Mouse (Mus musculus) layer of hippocampus, adult 2 months (tissue): ENCODE measurements around the gene Pknox2. TPM values are rescaled to one million over a fixed set of nuclear protein-coding genes. Genes with fewer than 3 reads are reported as not detected.

Experiments
- DNase-seq, 2 experiments: peaks; one replicate each; pipeline ENCODE4 v3.0.0; 2022; ENCODE audit warnings: low spot score in 2 of 2
- H3K27ac ChIP-seq: fragments of 200-600 bp; 2 replicates; pipeline ENCODE4 v1.8.1; 2022
- H3K4me3 ChIP-seq: fragments of 200-600 bp; 2 replicates; pipeline ENCODE4 v1.8.1; 2022; ENCODE audit warnings: mild to moderate bottlenecking
- CTCF ChIP-seq: fragments of 200-600 bp; conservative IDR thresholded peaks from 2 replicates; pipeline ENCODE4 v1.8.1; 2022; ENCODE audit warnings: antibody characterized with exemption, mild to moderate bottlenecking, moderate library complexity
- total RNA-seq, 2 experiments: library from RNA; stranded (reverse); gene quantifications; 2 replicates each; pipeline ENCODE4 v1.2.3; 2021

Gene Pknox2
- total RNA-seq, 2 experiments from 2014 or later, result 41.1 to 41.2 TPM

DNA sequence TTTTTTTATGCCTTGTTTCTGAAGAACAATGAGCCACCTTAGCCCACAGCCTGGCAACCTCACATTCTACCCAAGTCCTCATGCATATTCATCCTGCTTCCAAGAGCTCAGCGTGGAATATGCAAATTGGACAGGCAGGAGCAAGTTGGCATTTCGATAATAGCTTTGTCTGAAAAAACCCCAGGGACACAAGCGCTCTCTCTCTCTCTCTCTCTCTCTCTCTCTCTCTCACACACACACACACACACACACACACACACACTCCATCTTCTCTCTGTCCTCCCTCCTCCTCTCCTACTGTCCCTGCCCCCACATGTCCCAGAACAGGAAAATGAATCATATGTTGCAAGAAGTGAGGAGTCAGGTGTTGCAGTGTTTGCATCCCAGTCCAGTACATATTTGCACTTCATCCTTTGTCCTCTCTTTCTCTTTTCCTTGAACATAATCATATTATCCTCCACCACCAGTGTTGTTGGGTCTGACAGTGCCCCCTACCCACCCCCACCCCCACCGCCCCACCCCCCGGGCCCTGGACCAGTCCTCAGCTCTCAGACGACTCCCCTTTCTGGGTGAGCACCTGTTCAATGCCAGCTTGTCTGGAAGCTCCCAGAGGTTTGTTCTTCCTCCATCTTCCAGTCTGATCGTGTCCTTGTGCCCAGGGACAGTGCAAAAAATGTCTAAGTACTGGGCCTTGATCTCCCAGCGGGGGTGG, 265.0 kb downstream of the Pknox2 start:
- peak; percentile 29 to 71 for DNase-seq
- TF ChIP-seq CTCF, result no peak
- H3K4me3 ChIP-seq, result no peak overlapping the region
- peak overlapping the region; percentile 78 for H3K27ac ChIP-seq

DNA sequence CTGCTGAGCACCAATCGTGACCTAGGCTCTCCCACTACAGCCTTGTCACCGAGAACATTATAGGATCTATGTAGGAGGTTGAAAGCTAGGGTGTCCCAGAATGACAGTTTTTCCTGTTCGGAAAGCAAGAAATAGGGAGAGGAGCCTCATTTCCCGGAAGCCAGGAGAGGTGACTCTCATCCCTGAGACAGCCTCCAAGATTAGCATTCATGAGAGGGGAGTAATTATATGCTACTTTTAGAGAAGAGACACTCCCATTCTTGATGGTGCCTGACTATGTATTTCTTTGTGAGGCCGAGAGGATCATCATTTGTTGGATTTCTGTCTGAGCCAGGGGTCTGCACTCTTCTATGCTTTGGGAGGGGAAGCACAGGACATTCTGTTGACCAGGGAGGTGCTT, 265.6 kb downstream of the Pknox2 start:
- no peak for DNase-seq
- H3K4me3 ChIP-seq, result no peak overlapping the region
- peak overlapping the region; percentile 78 for H3K27ac ChIP-seq
- TF ChIP-seq CTCF, result no peak

DNA sequence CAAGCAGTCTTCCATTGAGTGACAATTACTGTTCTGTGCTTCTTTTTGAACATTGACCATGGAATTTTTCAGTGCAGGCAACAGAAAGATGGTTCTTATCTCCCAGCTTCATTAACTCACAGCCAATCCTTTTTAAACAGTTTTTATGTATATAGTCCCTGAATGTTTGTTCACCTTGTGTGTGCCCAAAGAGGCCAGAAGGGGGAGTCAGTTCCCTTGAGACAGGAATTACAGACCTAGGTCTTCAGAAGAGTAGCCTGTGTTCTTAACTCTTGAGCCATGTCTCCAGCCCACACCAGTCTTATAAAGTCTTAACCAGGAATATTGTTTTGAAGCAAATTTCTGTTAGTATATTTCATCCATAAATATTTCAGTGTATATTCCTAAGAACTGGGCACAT, 270.4 kb downstream of the Pknox2 start:
- no peak overlapping the region for H3K27ac ChIP-seq
- no peak for DNase-seq
- no peak overlapping the region for H3K4me3 ChIP-seq
- peak; percentile 61 for TF ChIP-seq CTCF

DNA sequence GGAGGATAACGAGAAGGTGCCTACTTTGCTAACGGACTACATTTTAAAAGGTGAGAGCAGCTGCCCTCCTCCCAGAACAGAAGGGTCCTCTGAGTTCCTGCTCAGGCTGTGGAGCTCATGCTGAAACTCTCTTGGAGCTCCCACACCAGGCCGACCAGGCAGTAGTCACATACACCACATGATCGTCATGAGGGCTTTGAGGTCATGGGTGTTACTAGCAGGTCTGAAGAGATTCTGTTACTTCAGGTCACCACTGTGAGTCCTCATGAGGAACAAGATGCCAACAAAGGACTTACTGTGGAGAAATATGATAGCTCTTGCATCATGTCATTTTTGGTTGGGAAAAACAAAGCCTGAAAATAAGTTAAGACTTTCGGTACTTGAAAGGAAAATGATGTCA, 270.9 kb downstream of the Pknox2 start:
- no peak for DNase-seq
- H3K27ac ChIP-seq, result no peak overlapping the region
- H3K4me3 ChIP-seq, result no peak overlapping the region
- no peak for TF ChIP-seq CTCF

DNA sequence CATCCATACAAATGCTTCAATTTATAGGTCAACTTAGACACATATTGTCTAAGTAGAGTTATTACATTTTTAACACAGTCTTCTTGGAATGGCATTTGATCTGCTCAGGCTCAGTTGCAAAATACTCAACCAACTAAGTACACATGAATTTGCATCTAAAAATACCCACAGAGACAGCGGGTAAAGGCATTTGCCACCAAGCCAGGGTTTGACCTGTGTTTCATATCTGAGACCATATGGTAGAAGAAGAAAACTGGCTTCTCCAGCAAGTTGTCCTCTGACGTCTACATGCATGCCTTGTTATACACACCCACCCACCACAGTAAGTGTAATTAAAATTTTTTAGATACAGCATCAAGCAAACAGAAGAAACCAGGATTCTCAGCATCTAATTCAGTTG, 273.4 kb downstream of the Pknox2 start:
- H3K27ac ChIP-seq, result no peak overlapping the region
- TF ChIP-seq CTCF, result no peak
- DNase-seq, result no peak
- H3K4me3 ChIP-seq, result no peak overlapping the region

DNA sequence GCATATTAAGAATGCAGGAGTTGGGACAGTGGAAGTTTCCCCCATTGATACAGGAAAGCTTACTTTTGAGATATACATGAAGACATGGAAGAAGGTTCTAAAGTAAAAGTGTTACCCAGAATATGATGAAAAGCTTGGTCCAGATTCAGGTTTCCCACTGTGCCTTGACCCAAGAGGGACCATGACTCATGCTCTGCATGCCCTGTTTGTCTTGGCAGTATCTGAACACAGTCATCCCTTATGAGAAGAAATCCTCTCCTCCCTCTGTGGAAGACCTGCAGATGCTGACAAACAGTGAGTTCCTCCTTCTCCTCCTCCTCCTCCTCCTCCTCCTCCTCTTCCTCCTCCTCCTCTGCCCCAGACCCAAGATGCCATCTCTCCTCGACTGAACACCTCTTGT, 276.9 kb downstream of the Pknox2 start:
- no peak for TF ChIP-seq CTCF
- H3K27ac ChIP-seq, result no peak overlapping the region
- no peak overlapping the region for H3K4me3 ChIP-seq
- no peak for DNase-seq

DNA sequence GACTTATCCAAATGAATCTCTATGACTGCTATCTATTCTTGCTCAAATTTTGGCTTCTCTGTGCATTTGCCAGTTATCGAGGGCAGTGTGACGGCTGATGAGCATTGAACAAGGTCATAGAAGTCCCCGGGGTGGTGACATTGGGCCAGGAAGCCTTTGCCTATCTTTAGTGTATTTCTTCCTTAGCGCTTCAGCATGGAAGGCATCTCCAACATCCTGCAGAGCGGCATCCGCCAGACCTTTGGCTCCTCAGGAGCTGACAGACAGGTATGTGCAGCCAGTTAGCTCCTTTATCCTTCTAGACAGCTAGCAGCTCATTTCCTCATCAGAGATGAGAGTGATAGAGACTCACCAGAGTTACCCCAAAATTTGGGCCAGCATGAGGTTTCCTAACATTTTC, 278.5 kb downstream of the Pknox2 start:
- Histone ChIP-seq H3K27ac (no peak overlapping the region), H3K4me3 (no peak overlapping the region)
- DNase-seq, result no peak
- no peak for TF ChIP-seq CTCF

DNA sequence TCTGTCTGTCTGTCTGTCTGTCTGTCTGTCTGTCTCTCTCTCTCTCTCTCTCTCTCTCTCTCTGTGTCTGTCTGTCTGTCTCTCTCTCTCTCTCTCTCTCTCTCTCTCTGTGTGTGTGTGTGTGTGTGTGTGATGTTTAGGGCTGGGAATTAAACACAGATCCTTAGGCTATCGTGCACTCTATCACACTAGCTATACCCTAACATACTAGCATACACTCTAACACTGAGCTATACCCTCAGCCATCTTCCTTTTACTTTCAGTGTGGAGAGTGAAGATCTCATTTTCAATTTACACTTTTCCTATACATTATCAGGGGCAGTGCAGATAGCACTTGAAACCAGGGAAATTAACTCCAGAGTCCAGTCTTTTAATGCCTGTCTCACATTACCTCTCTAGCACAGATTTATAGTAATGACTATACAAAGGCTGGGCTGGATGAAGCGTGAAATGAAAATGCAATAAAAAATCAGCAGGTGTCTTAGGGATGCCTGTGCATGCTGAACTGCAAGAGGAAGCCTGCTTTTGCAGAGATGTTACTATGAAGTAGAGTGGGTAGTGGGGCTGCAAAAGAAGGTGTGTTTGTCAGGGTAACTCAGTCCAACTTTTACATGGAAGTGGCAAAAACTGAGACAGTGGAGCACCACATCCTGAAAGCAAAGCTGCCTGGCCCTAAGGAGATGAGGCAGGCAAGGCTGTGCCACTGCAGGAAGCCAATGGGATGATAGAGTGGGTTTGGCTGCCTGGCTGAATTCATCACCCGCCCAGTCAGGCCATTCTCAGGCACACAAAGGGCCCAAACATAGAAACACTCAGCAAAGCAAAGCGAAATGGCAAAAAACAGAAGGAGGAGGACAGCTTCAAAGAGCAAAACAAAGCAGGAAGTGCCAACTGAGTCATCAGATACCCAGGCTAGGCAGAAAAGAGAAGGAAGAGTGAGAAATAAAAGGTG, 282.1 kb downstream of the Pknox2 start:
- Histone ChIP-seq H3K27ac (peak overlapping the region; percentile 73), H3K4me3 (no peak overlapping the region)
- no peak for TF ChIP-seq CTCF
- DNase-seq, result peak in 1 of 2 experiments; percentile 39

DNA sequence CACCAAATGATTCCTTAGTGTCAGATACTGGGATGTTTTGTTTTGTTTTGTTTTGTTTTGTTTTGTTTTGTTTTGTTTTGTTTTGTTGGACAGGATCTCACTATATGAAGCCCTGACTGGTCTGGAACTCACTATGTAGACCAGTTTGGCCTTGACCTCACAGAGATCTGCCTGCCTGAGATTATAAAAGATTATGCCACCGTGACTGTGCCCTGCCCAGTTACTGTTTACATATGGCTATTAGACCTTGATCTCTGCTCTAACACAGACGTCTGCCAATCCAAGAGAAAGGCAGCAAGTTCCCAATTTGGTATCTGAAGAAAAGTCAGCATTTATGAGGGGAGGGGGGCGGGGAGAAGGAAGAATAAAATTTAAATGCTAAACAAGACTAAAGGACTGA, 283.5 kb downstream of the Pknox2 start:
- DNase-seq, result no peak
- Histone ChIP-seq H3K27ac (no peak overlapping the region), H3K4me3 (no peak overlapping the region)
- no peak for TF ChIP-seq CTCF

DNA sequence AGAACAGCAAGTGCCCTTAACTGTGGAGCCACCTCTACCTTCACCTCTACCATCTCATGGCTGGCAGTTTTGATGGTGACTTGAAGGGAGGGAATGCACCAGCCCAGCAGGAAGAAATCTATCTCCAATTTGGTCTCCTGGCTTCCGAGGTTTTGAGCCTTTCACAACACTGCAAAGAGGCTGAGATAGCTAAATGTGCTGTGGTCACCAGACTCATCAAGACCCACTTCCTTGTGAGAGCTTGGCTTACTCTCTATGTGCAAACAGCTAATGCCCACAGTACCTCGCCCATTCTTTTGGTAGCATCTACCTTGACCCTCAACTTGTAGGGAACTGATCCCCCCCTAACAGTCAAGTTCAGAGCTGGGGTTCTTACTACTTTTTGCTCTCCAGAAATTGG, 284.6 kb downstream of the Pknox2 start:
- no peak for DNase-seq
- Histone ChIP-seq H3K27ac (no peak overlapping the region), H3K4me3 (no peak overlapping the region)
- no peak for TF ChIP-seq CTCF

DNA sequence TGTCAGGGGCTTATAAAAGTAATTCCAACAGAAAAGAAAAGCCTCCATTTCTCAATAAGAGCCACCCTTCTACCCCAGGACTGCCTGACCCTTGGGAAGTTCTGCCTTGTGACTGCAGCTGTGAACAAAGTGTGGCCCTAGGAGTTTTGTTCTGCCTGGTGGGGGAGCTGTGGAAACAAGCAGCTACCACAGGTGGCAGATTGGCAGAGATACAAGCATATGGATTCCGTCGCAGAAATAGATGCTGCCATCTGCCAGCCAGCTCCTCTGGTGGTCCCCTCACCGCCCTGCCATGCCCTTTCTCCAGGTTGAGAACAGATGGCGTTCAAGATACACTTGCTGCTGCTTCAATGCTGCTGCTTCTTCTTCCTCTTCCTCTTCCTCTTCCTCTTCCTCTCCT, 288.5 kb downstream of the Pknox2 start:
- no peak overlapping the region for H3K4me3 ChIP-seq
- peak; percentile 43 to 53 for DNase-seq
- no peak overlapping the region for H3K27ac ChIP-seq
- peak; percentile 45 for TF ChIP-seq CTCF

DNA sequence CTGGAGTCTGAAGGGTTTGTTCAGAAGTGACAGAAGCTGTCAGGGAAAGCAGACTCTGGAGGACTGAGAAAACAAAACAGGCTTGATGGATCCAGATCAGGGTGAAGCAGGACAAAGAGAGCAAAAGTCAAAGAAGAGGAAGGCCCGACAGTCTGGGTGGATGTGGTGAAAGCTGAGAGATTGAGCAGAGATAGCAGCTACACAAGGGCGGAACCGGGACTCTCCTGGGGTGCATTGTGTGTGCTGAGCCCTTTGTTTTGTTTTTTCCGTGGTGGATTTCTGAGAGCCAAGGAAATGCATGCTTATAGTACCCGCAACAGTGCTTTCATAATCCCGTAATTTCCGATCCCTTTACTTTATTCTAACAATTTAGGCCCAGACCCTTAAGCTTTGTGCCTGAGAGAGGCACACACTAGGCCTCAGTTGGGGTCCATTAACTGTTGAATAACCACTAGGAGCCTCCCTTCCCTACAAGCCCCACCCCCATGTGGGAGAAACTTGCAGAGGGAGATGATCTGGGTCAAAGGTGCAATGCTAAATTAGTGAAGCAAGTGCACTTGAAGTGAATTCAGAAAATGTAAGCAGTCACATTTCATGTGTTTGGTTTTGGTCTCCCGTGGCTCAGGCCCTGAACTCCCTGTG, 289.6 kb downstream of the Pknox2 start:
- Histone ChIP-seq H3K27ac (peak overlapping the region; percentile 64), H3K4me3 (no peak overlapping the region)
- no peak for TF ChIP-seq CTCF
- no peak for DNase-seq

DNA sequence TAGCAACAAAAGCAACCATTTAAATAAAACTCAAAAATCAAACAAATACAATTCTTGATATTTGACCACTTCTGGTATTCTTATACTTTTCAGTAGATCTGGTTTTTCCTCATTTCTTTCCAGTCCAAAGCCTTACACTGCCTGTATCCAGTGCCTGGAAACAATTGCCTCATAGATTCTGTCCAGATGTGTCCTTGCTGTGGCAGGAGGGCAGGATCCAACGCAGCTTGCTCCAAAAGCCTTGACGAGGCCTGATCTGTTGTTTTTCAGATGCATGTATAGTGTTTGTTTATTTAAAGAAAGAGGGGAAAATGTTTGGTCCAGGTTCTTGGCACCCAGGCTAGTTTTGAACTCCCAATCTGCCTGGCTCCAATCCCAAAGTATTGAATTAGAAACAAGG, 290.9 kb downstream of the Pknox2 start:
- TF ChIP-seq CTCF, result no peak
- Histone ChIP-seq H3K4me3 (no peak overlapping the region), H3K27ac (peak overlapping the region; percentile 59)
- DNase-seq, result no peak
